Mouse (Mus musculus) neural tube, embryonic 11.5 days (tissue): ENCODE measurements at regions not wholly inside any gene's neighbourhood (a gene's known extent, or its start where the extent isn't known, plus 50 kb on each side); places are given as distances from the start of the nearest gene placed in this dataset.
A peak's percentile ranks its signal among the peaks of the same experiment; 100 is the strongest.

Source experiments
- ATAC-seq: fragments of 200-750 bp; cut with Nextera tagmentation; 2 replicates; pipeline ENCODE4 v1.8.0; 2017; ENCODE audit warnings: moderate number of reproducible peaks, mild to moderate bottlenecking, moderate TSS enrichment, moderate library complexity; ENCODE audit not compliant: insufficient read depth, low FRiP score, low TSS enrichment
- DNase-seq: peaks from one replicate; pipeline ENCODE4 v3.0.0-alpha.2; 2015; ENCODE audit warnings: low spot score
- H3K27ac ChIP-seq: fragments of 300-500 bp; sonication (generic); 2 replicates; pipeline ENCODE4 v1.5.1; 2014; ENCODE audit warnings: low read depth, mild to moderate bottlenecking, low read length
- H3K27me3 ChIP-seq: fragments of 300-500 bp; sonication (generic); 2 replicates; pipeline ENCODE4 v1.6.1; 2014; ENCODE audit warnings: mild to moderate bottlenecking, low read length, mixed read lengths; ENCODE audit not compliant: control insufficient read depth, insufficient read depth
- H3K36me3 ChIP-seq: fragments of 300-500 bp; sonication (generic); 2 replicates; pipeline ENCODE4 v1.6.1; 2014; ENCODE audit warnings: mild to moderate bottlenecking, low read length, moderate library complexity, mixed read lengths; ENCODE audit not compliant: control insufficient read depth, insufficient read depth
- H3K4me1 ChIP-seq: fragments of 300-500 bp; sonication (generic); 2 replicates; pipeline ENCODE4 v1.6.1; 2014; ENCODE audit warnings: low read length, mixed read lengths; ENCODE audit not compliant: control insufficient read depth, insufficient read depth
- H3K4me2 ChIP-seq: fragments of 300-500 bp; sonication (generic); 2 replicates; pipeline ENCODE4 v1.6.1; 2014; ENCODE audit warnings: low read depth, mild to moderate bottlenecking, moderate library complexity
- H3K4me3 ChIP-seq: fragments of 300-500 bp; sonication (generic); 2 replicates; pipeline ENCODE4 v1.5.1; 2014; ENCODE audit warnings: low read depth, low read length
- H3K9ac ChIP-seq: fragments of 300-500 bp; sonication (generic); 2 replicates; pipeline ENCODE4 v1.6.1; 2014; ENCODE audit warnings: mild to moderate bottlenecking, low read length
- H3K9me3 ChIP-seq: fragments of 300-500 bp; sonication (generic); 2 replicates; pipeline ENCODE4 v1.6.1; 2016; ENCODE audit warnings: low read length; ENCODE audit not compliant: control insufficient read depth
- WGBS: fragments of 180-500 bp; shearing (Covaris S2); extraction: QIAGEN DNeasy Blood & Tissue Kit; methylation state at CpG from one replicate; pipeline ENCODE4 v1.1.7; 2014; 5-methylcytosine and 5-hydroxymethylcytosine counted together

GRCm38 (mm10) chr1:119322279-119322995 is 99.6 kb downstream of the Inhbb start:
- Histone ChIP-seq H3K36me3 (no peaks in the 10 kb centered on the region), H3K9ac (no peak overlapping the region), H3K27me3 (no peaks in the 10 kb centered on the region), H3K4me1 (no peaks in the 10 kb centered on the region), H3K4me3 (no peak overlapping the region), H3K27ac (no peak overlapping the region), H3K4me2 (no peak overlapping the region), H3K9me3 (no peaks in the 10 kb centered on the region)
- ATAC-seq = no peak
- 84% methylated on average over 10 of the region's 10 CpGs for WGBS
- no peak for DNase-seq

GRCm38 (mm10) chr1:119321799-119322198 is 100.2 kb downstream of the Inhbb start:
- no peak overlapping the region for H3K4me3 ChIP-seq
- no peak overlapping the region for H3K27ac ChIP-seq
- WGBS = 93% methylated on average over 8 of the region's 8 CpGs
- ATAC-seq (no peak), DNase-seq (no peak)
- no peaks in the 10 kb centered on the region for H3K27me3 ChIP-seq
- H3K4me2 ChIP-seq = no peak overlapping the region
- H3K4me1 ChIP-seq = no peaks in the 10 kb centered on the region
- H3K9ac ChIP-seq = no peak overlapping the region
- H3K36me3 ChIP-seq = no peaks in the 10 kb centered on the region
- no peaks in the 10 kb centered on the region for H3K9me3 ChIP-seq

GRCm38 (mm10) chr1:119317006-119317405 is 105.0 kb downstream of the Inhbb start:
- H3K4me3 ChIP-seq = no peak overlapping the region
- H3K4me2 ChIP-seq = no peak overlapping the region
- no peak overlapping the region for H3K27ac ChIP-seq
- H3K36me3 ChIP-seq = no peaks in the 10 kb centered on the region
- H3K9ac ChIP-seq = no peak overlapping the region
- H3K27me3 ChIP-seq = no peaks in the 10 kb centered on the region
- H3K4me1 ChIP-seq = no peaks in the 10 kb centered on the region
- DNase-seq (no peak), ATAC-seq (no peak)
- no peaks in the 10 kb centered on the region for H3K9me3 ChIP-seq
- WGBS = 92% methylated on average over 4 of the region's 4 CpGs

GRCm38 (mm10) chr1:119308719-119309365 is 113.2 kb downstream of the Inhbb start:
- Histone ChIP-seq H3K4me1 (peaks cover 6% of the 10 kb centered on the region), H3K27ac (no peak overlapping the region), H3K4me2 (no peak overlapping the region), H3K4me3 (no peak overlapping the region), H3K27me3 (no peaks in the 10 kb centered on the region), H3K9ac (no peak overlapping the region), H3K9me3 (no peaks in the 10 kb centered on the region), H3K36me3 (no peaks in the 10 kb centered on the region)
- ATAC-seq (no peak), DNase-seq (no peak)
- WGBS = 74% methylated on average over 9 of the region's 9 CpGs

- Histone ChIP-seq H3K4me2 (no peak overlapping the region), H3K27ac (no peak overlapping the region), H3K36me3 (no peaks in the 10 kb centered on the region), H3K27me3 (no peaks in the 10 kb centered on the region), H3K4me1 (peaks cover 6% of the 10 kb centered on the region), H3K4me3 (no peak overlapping the region), H3K9me3 (no peaks in the 10 kb centered on the region), H3K9ac (no peak overlapping the region)
- ATAC-seq (0 out of 2 replicates have a peak, but pooled peaks have one; percentile 38), DNase-seq (peak; percentile 48)
- WGBS = 6% methylated on average over 13 of the region's 13 CpGs
Observed at GRCm38 (mm10) chr1:119305315-119305976, 116.6 kb downstream of the Inhbb start.

GRCm38 (mm10) chr1:119304470-119304980 is 117.5 kb downstream of the Inhbb start:
- Histone ChIP-seq H3K27ac (no peak overlapping the region), H3K9ac (no peak overlapping the region), H3K9me3 (no peaks in the 10 kb centered on the region), H3K4me1 (peaks cover 6% of the 10 kb centered on the region), H3K27me3 (no peaks in the 10 kb centered on the region), H3K4me3 (no peak overlapping the region), H3K4me2 (no peak overlapping the region), H3K36me3 (no peaks in the 10 kb centered on the region)
- 0 out of 2 replicates have a peak, but pooled peaks have one; percentile 22 for ATAC-seq
- 26% methylated on average over 9 of the region's 9 CpGs for WGBS
- peak; percentile 21 for DNase-seq

GRCm38 (mm10) chr1:119302349-119302995 is 119.6 kb downstream of the Inhbb start:
- H3K9me3 ChIP-seq = no peaks in the 10 kb centered on the region
- peaks cover 6% of the 10 kb centered on the region for H3K4me1 ChIP-seq
- 70% methylated on average over 7 of the region's 7 CpGs for WGBS
- no peak overlapping the region for H3K4me2 ChIP-seq
- no peak overlapping the region for H3K27ac ChIP-seq
- H3K9ac ChIP-seq = no peak overlapping the region
- DNase-seq (no peak), ATAC-seq (no peak)
- no peak overlapping the region for H3K4me3 ChIP-seq
- H3K27me3 ChIP-seq = no peaks in the 10 kb centered on the region
- H3K36me3 ChIP-seq = no peaks in the 10 kb centered on the region

- 89% methylated on average over 7 of the region's 7 CpGs for WGBS
- ATAC-seq = no peak
- H3K4me3 ChIP-seq = no peak overlapping the region
- no peak overlapping the region for H3K27ac ChIP-seq
- H3K9ac ChIP-seq = no peak overlapping the region
- DNase-seq = no peak
- H3K27me3 ChIP-seq = no peaks in the 10 kb centered on the region
- H3K9me3 ChIP-seq = no peaks in the 10 kb centered on the region
- no peaks in the 10 kb centered on the region for H3K36me3 ChIP-seq
- H3K4me2 ChIP-seq = no peak overlapping the region
- H3K4me1 ChIP-seq = peaks cover 6% of the 10 kb centered on the region
Observed at GRCm38 (mm10) chr1:119301931-119302330, 120.1 kb downstream of the Inhbb start.
